ENCODE assay signal across 14 mouse cellular contexts in the genomic region with DNA sequence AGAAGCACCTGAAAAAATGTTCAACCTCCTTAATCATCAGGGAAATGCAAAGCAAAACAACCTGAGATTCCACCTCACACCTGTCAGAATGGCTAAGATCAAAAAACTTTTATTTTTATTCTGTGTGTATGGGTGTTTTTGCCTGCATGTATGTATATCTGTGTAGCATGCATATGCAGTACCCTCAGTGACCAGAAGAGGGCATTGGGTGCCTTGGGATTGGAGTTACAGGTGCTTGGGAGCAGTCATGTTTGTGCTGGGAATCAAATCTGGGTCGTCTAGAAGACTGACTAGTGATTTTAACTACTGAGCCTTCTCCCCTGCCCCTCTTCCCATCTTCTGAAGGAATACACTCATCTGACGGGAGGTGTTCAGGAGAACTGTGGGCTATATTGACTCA. TPM values are rescaled to one million over a fixed set of nuclear protein-coding genes. Genes with fewer than 3 reads are reported as not detected.
DNase-seq lines count a peak whose midpoint lies in the region; ATAC-seq and TF ChIP-seq lines count a peak whose summit lies in the region.
"Had no signal": no experiment of that assay in that cellular context is flagged by ENCODE, and none has a peak within 500 bp of the region (broad histone marks: within the 10 kb centered on the region; RNA-seq: fewer than 3 reads in every experiment).

No protein-coding gene starts in this region.

- H3K27ac ChIP-seq in layer of hippocampus, adult 2 months, result no peak overlapping the region
- H3K27ac ChIP-seq in CH12.LX (ENCODE audit: insufficient read depth, low read depth), result no peak overlapping the region
- H3K27ac ChIP-seq: liver, embryonic 15.5 days; neural tube, embryonic 15.5 days had no signal

- no peak for TF ChIP-seq POLR2A in CH12.LX (IDR thresholded peaks at IDR 0.05; ENCODE audit: low read depth, low read length)

- H3K79me2 ChIP-seq in CH12.LX (replicated peaks; ENCODE audit: control insufficient read depth, extremely low read depth, insufficient read depth, poor library complexity, severe bottlenecking), result no peaks in the 10 kb centered on the region

- in situ Hi-C loops in CH12.LX (cut with MboI; ENCODE audit: low pct_ligation_motif_present, low pct_unique_long_range_greater_than_20kb, low sequenced_read_pairs), result no loop called here

- peaks cover 76% of the 10 kb centered on the region for H3K27me3 ChIP-seq in CH12.LX (replicated peaks)
- H3K27me3 ChIP-seq: liver, embryonic 15.5 days; neural tube, embryonic 15.5 days had no signal

- dilution Hi-C loops in CH12.LX (cut with MboI; ENCODE audit: extremely low pct_ligation_motif_present, extremely low pct_unique_long_range_greater_than_20kb, low sequenced_read_pairs), result no loop called here

- peak; percentile 7 for TF ChIP-seq RAD21 in CH12.LX (IDR thresholded peaks at IDR 0.05; ENCODE audit: low read depth, low read length)

- H3K9me3 ChIP-seq in CH12.LX (replicated peaks; ENCODE audit: low read length), result peaks cover 4% of the 10 kb centered on the region
- H3K9me3 ChIP-seq: liver, embryonic 15.5 days; neural tube, embryonic 15.5 days had no signal

- H3K4me1 ChIP-seq in CH12.LX (ENCODE audit: control insufficient read depth in 1 of 2, insufficient read depth in 2 of 2), result peaks cover 0 to 15% of the 10 kb centered on the region in 2 experiments; a peak in 2 of 4 replicates
- H3K4me1 ChIP-seq: liver, embryonic 15.5 days; neural tube, embryonic 15.5 days had no signal

- no peaks in the 10 kb centered on the region for H3K36me3 ChIP-seq in CH12.LX (replicated peaks in 1 of 2; ENCODE audit: control insufficient read depth in 1 of 2, insufficient read depth in 1 of 2, low read length in 1 of 2)
- H3K36me3 ChIP-seq: liver, embryonic 15.5 days; neural tube, embryonic 15.5 days had no signal

- H3K4me3 ChIP-seq in layer of hippocampus, adult 2 months, result no peak overlapping the region
- no peak overlapping the region for H3K4me3 ChIP-seq in CH12.LX (replicated peaks in 1 of 3; ENCODE audit: low read depth in 2 of 3, low read length in 2 of 3, poor library complexity in 1 of 3)
- H3K4me3 ChIP-seq: liver, embryonic 15.5 days; neural tube, embryonic 15.5 days had no signal

- ATAC-seq in common myeloid progenitor, adult 5-6 weeks (replicated peaks; ENCODE audit: low read depth, poor library complexity, severe bottlenecking), result 0 out of 2 replicates have a peak, but pooled peaks have one; percentile 36
- ATAC-seq: forebrain, embryonic 16.5 days; inflammation-experienced regulatory T-cells, adult 6 months had no signal

- TF ChIP-seq CTCF in layer of hippocampus, adult 2 months (conservative IDR thresholded peaks at IDR 0.05), result peak; percentile 60
- peak; percentile 34 to 37 for TF ChIP-seq CTCF in CH12.LX (conservative IDR thresholded peaks at IDR 0.05 in 1 of 2, IDR thresholded peaks at IDR 0.05 in 1 of 2; ENCODE audit: low read depth in 2 of 2, low read length in 2 of 2)

- TF ChIP-seq EP300 in CH12.LX (IDR thresholded peaks at IDR 0.05; ENCODE audit: low read length), result no peak

- no peak for DNase-seq in layer of hippocampus, adult 2 months (ENCODE audit: low spot score in 2 of 2)
- no peak for DNase-seq in layer of hippocampus, postnatal 36 days
- peak; percentile 11 for DNase-seq in 416B (ENCODE audit: low read depth)
- no peak for DNase-seq in CH12.LX (ENCODE audit: extremely low read depth)
- no peak for DNase-seq in cerebellum, adult 18-20 months
- no peak for DNase-seq in frontal cortex, postnatal 25 days (ENCODE audit: low spot score in 2 of 2)
- DNase-seq: adrenal gland, postnatal 14 days; gastrocnemius, postnatal 36 days had no signal

- no peak overlapping the region for H3K9ac ChIP-seq in CH12.LX (ENCODE audit: insufficient read depth, low read depth)
- H3K9ac ChIP-seq: liver, embryonic 15.5 days; neural tube, embryonic 15.5 days had no signal

- H3K4me2 ChIP-seq in CH12.LX (ENCODE audit: insufficient read depth, low read depth, poor library complexity, severe bottlenecking), result no peak overlapping the region
- H3K4me2 ChIP-seq: liver, embryonic 15.5 days; neural tube, embryonic 15.5 days had no signal

TF ChIP-seq in CH12.LX, 34 proteins besides CTCF, POLR2A, EP300 and RAD21:
- TF ChIP-seq JUND (conservative IDR thresholded peaks at IDR 0.05; ENCODE audit: low read depth, low read length) (no peak), E2F4 (IDR thresholded peaks at IDR 0.05; ENCODE audit: insufficient replicate concordance, low read depth, low read length) (no peak), MAZ (IDR thresholded peaks at IDR 0.05; ENCODE audit: low read depth, low read length) (no peak), PAX5 (IDR thresholded peaks at IDR 0.05; ENCODE audit: low read length) (no peak), ZC3H11A (IDR thresholded peaks at IDR 0.05; ENCODE audit: low read depth, low read length) (no peak), CHD1 (IDR thresholded peaks at IDR 0.05; ENCODE audit: low read depth, low read length) (no peak), SIN3A (IDR thresholded peaks at IDR 0.05; ENCODE audit: low read length) (no peak), USF1 (IDR thresholded peaks at IDR 0.05; ENCODE audit: low read depth, low read length) (no peak), USF2 (conservative IDR thresholded peaks at IDR 0.05; ENCODE audit: low read depth, low read length) (no peak), MAFK (IDR thresholded peaks at IDR 0.05; ENCODE audit: insufficient replicate concordance, low read length) (no peak), ZNF384 (IDR thresholded peaks at IDR 0.05; ENCODE audit: low read depth, low read length) (no peak), ELF1 (IDR thresholded peaks at IDR 0.05; ENCODE audit: low read depth, low read length) (no peak)

RNA-seq across cellular contexts. Expression of a gene that starts 36.2 kb away (rescaled TPM):
- total RNA-seq in layer of hippocampus, adult 2 months (2021), result 1 to 10 TPM; 5.6 to 8.3 TPM
- 1 to 10 TPM; 5.7 to 7.2 TPM for total RNA-seq in layer of hippocampus, postnatal 36 days (2021)
- total RNA-seq in CH12.LX (2012; rRNA removed) (not detected in 2 replicates), CH12.LX (2014; rRNA removed) (not detected in 2 replicates)
- polyA plus RNA-seq in CH12.LX (2012; ENCODE audit: insufficient read length, low read depth), result not detected in 2 replicates
- total RNA-seq in common myeloid progenitor, adult 5-6 weeks (2017), result not detected in 2 replicates
- total RNA-seq: adrenal gland, postnatal 14 days; gastrocnemius, postnatal 36 days; megakaryocyte progenitor cell, adult 5-6 weeks had no signal
- polyA plus RNA-seq: inflammation-experienced regulatory T-cells, adult 6 months had no signal
